ENCODE assay signal across 8 mouse cellular contexts in genomic region chr13:81782971-81783404, GRCm38 (mm10). TPM values are rescaled to one million over a fixed set of nuclear protein-coding genes. Genes with fewer than 3 reads are reported as not detected.
DNase-seq lines count a peak whose midpoint lies in the region; ATAC-seq lines count a peak whose summit lies in the region.

Gene Cetn3 (plus strand): TSS chr13:81783077.

- H3K9me3 ChIP-seq in embryonic facial prominence, embryonic 13.5 days, result no peaks in the 10 kb centered on the region
- H3K9me3 ChIP-seq in limb, embryonic 10.5 days (replicated peaks), result no peaks in the 10 kb centered on the region
- H3K9me3 ChIP-seq in midbrain, embryonic 12.5 days, result no peaks in the 10 kb centered on the region

- peak within 1 kb of the TSS; percentile 67 for H3K4me3 ChIP-seq in embryonic facial prominence, embryonic 13.5 days
- peak within 1 kb of the TSS; percentile 82 for H3K4me3 ChIP-seq in limb, embryonic 10.5 days
- peak within 1 kb of the TSS; percentile 71 for H3K4me3 ChIP-seq in midbrain, embryonic 12.5 days

- ATAC-seq in embryonic facial prominence, embryonic 13.5 days (ENCODE audit: insufficient number of reproducible peaks, insufficient read depth, low FRiP score, low TSS enrichment, low read depth), result peak; percentile 90
- ATAC-seq in midbrain, embryonic 12.5 days (ENCODE audit: low FRiP score, low read depth), result peak; percentile 93

- WGBS in embryonic facial prominence, embryonic 13.5 days, result under 1% methylated on average over 29 of the region's 29 CpGs
- under 1% methylated on average over 29 of the region's 29 CpGs for WGBS in limb, embryonic 10.5 days
- WGBS in midbrain, embryonic 12.5 days, result under 1% methylated on average over 29 of the region's 29 CpGs

- H3K36me3 ChIP-seq in embryonic facial prominence, embryonic 13.5 days, result peaks cover 9% of the 10 kb centered on the region
- peaks cover 24% of the 10 kb centered on the region for H3K36me3 ChIP-seq in limb, embryonic 10.5 days
- peaks cover 8% of the 10 kb centered on the region; the same call in 1 of the 2 replicates for H3K36me3 ChIP-seq in midbrain, embryonic 12.5 days

- peaks cover 15% of the 10 kb centered on the region for H3K4me1 ChIP-seq in embryonic facial prominence, embryonic 13.5 days
- peaks cover 10% of the 10 kb centered on the region; the same call in 1 of the 2 replicates for H3K4me1 ChIP-seq in limb, embryonic 10.5 days
- peaks cover 24% of the 10 kb centered on the region for H3K4me1 ChIP-seq in midbrain, embryonic 12.5 days

- H3K4me2 ChIP-seq in embryonic facial prominence, embryonic 13.5 days, result peak within 1 kb of the TSS; percentile 69
- H3K4me2 ChIP-seq in midbrain, embryonic 12.5 days (replicated peaks), result peak within 1 kb of the TSS; percentile 66

- peak; percentile 97 for DNase-seq in A20 (ENCODE audit: low read depth, low spot score)
- DNase-seq in adrenal gland, postnatal 4 days (ENCODE audit: low spot score in 2 of 2), result peak; percentile 60 to 86
- peak; percentile 95 to 96 for DNase-seq in heart, adult 18-20 months
- peak; percentile 93 for DNase-seq in kidney, adult 18-20 months
- DNase-seq in limb, embryonic 10.5 days (ENCODE audit: low spot score), result peak; percentile 91
- peak; percentile 91 for DNase-seq in spleen, adult 12 weeks (ENCODE audit: low spot score)

- H3K9ac ChIP-seq in embryonic facial prominence, embryonic 13.5 days, result peak within 1 kb of the TSS; percentile 86
- H3K9ac ChIP-seq in midbrain, embryonic 12.5 days (replicated peaks), result peak within 1 kb of the TSS; percentile 83

- H3K27ac ChIP-seq in embryonic facial prominence, embryonic 13.5 days, result peak within 1 kb of the TSS; percentile 99
- H3K27ac ChIP-seq in limb, embryonic 10.5 days, result peak within 1 kb of the TSS; percentile 99
- peak within 1 kb of the TSS; percentile 98 for H3K27ac ChIP-seq in midbrain, embryonic 12.5 days (replicated peaks)

- no peaks in the 10 kb centered on the region for H3K27me3 ChIP-seq in embryonic facial prominence, embryonic 13.5 days
- no peaks in the 10 kb centered on the region for H3K27me3 ChIP-seq in limb, embryonic 10.5 days (ENCODE audit: low read depth, poor library complexity, severe bottlenecking)
- H3K27me3 ChIP-seq in midbrain, embryonic 12.5 days, result no peaks in the 10 kb centered on the region

RNA-seq across cellular contexts. Expression of gene Cetn3, which starts in this region (rescaled TPM):
- total RNA-seq in adrenal gland, postnatal 4 days (2021), result 100 to 1,000 TPM; 175 to 177 TPM
- polyA plus RNA-seq in embryonic facial prominence, embryonic 13.5 days (2015; fragmentation: Nextera tagmentation; extraction: Ambion mirVana), result 260 and 291 TPM in 2 replicates
- 10 to 100 TPM; 43.0 to 56.0 TPM for total RNA-seq in heart, adult 18-20 months (2021)
- 169 and 192 TPM in 2 replicates for polyA plus RNA-seq in limb, embryonic 10.5 days (2016; fragmentation: Nextera tagmentation; extraction: Ambion mirVana)
- polyA plus RNA-seq in midbrain, embryonic 12.5 days (2016; fragmentation: Nextera tagmentation; extraction: Ambion mirVana), result 236 and 245 TPM in 2 replicates

Comparison
In these comparisons a context has a peak if more than half of its experiments do, and no peak if none do; other contexts are left out.
1. Peak in every context shown above with its lines: DNase-seq, ATAC-seq, H3K4me3 ChIP-seq and H3K27ac ChIP-seq.